Mouse (Mus musculus): Measurements from ENCODE around the gene Rnf11.

DNA sequence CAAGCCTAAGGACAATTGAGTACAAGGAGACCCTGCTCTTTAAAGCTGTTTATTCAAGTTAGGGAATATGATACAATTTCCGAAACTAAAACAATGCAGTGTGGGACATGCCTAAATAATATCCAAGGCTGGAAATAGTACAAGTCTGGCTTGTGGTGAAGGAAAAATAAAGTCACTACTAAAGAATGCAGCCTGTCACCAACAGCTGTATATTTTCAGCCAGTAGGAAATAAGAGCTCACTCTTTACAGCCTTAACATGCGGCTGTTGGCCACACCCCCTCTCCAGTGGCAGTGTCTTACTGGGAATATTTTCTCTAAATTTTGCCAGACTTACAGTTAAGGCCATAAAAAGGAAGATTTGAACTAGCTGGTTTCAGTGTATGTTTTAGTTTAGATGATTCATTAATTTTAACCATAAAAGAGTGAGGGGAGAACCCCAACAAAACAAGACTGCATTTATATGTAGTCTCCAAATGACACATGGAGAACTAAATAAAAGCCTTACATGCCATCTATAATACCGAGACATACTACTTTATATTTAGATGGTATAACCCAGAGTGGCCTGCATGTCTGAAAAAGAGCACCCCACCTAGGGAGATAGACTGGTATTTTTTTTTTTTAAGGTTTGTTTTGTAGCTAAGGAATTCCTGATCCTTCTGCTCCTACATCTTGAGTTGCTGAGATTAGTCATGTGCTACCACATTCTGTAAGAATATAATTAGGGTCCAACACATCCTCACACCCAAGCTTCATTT lies 23.9 kb downstream of the Rnf11 start:
- TF ChIP-seq CTCF (IDR thresholded peaks at IDR 0.05; ENCODE audit: borderline replicate concordance, insufficient read depth, low read length) (no peak), POLR2A (IDR thresholded peaks at IDR 0.05; ENCODE audit: low read depth, low read length) (no peak)

Measured in embryonic fibroblast, embryonic 13.5 days (primary cell).